Mouse (Mus musculus): ENCODE measurements at regions not wholly inside any gene's neighbourhood (a gene's known extent, or its start where the extent isn't known, plus 50 kb on each side); places are given as distances from the start of the nearest gene placed in this dataset.

DNA sequence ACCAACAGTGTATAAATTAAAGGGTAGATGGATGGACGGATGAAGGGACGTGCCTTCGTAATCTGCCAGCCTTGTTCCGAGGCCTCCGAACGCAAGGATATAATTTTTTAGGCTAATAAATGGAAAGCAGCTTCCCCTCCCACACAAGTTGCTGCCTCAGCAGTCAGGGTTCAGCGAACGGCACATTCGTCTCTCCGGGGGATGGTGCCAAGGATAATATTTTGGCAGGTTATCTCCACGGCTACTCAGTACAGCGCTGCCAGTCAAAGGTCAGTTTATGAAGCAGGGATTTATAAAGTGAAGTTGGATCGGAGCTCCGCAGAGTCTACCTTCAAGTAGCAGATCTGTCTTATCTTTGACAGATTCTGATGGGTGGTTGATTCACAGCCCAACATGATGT, 410.6 kb upstream of the Kcnab2 start:
- Histone ChIP-seq H3K27me3 (ENCODE audit: control insufficient read depth, insufficient read depth, low read length) (no peaks in the 10 kb centered on the region), H3K4me2 (ENCODE audit: low read depth, low read length) (no peak overlapping the region), H3K27ac (ENCODE audit: low read depth) (no peak overlapping the region), H3K36me3 (replicated peaks; ENCODE audit: control insufficient read depth, insufficient read depth, low read length) (no peaks in the 10 kb centered on the region), H3K4me3 (ENCODE audit: low read depth, low read length) (no peak overlapping the region), H3K9me3 (replicated peaks; ENCODE audit: control insufficient read depth, low read length) (no peaks in the 10 kb centered on the region), H3K4me1 (ENCODE audit: control insufficient read depth, insufficient read depth) (no peaks in the 10 kb centered on the region), H3K9ac (replicated peaks; ENCODE audit: low read depth, low read length) (no peak overlapping the region)
- 68% methylated on average over 14 of the region's 14 CpGs for whole genome bisulfite sequencing
- ATAC-seq (ENCODE audit: insufficient read depth, low read depth) (no peak), DNase-seq (ENCODE audit: low spot score) (no peak)
- no peak for TF ChIP-seq CTCF (IDR thresholded peaks at IDR 0.05; ENCODE audit: low read depth)
- no peak for TF ChIP-seq EP300 (IDR thresholded peaks at IDR 0.05; ENCODE audit: low read depth)

DNA sequence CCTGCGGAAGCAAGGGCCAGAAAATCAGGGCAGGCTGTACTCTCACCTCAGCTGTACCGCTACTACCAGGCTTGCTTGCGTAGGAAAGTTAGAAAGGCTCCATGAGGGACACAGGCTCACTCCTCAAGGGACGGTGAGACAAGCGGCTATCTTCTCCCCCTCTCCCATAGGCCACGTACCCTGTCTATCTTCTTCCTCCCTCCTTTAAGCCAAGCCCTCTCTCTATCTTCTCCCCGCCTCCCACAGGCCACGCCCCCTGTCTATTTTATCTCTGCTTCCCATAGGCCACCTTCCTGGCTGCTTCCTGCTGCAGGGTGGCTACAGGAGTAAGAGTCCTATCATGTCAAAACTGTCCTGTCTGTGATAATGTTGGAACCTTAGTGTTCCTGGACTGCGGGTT, 409.1 kb upstream of the Kcnab2 start:
- ATAC-seq (ENCODE audit: insufficient read depth, low read depth), result no peak
- Histone ChIP-seq H3K9ac (replicated peaks; ENCODE audit: low read depth, low read length) (no peak overlapping the region), H3K4me1 (ENCODE audit: control insufficient read depth, insufficient read depth) (no peaks in the 10 kb centered on the region), H3K4me2 (ENCODE audit: low read depth, low read length) (no peak overlapping the region), H3K27ac (ENCODE audit: low read depth) (no peak overlapping the region), H3K27me3 (ENCODE audit: control insufficient read depth, insufficient read depth, low read length) (no peaks in the 10 kb centered on the region), H3K36me3 (replicated peaks; ENCODE audit: control insufficient read depth, insufficient read depth, low read length) (no peaks in the 10 kb centered on the region), H3K4me3 (ENCODE audit: low read depth, low read length) (no peak overlapping the region), H3K9me3 (replicated peaks; ENCODE audit: control insufficient read depth, low read length) (no peaks in the 10 kb centered on the region)
- WGBS, result 57% methylated on average over 9 of the region's 9 CpGs
- TF ChIP-seq EP300 (IDR thresholded peaks at IDR 0.05; ENCODE audit: low read depth), result no peak
- no peak for TF ChIP-seq CTCF (IDR thresholded peaks at IDR 0.05; ENCODE audit: low read depth)
- DNase-seq (ENCODE audit: low spot score), result no peak

DNA sequence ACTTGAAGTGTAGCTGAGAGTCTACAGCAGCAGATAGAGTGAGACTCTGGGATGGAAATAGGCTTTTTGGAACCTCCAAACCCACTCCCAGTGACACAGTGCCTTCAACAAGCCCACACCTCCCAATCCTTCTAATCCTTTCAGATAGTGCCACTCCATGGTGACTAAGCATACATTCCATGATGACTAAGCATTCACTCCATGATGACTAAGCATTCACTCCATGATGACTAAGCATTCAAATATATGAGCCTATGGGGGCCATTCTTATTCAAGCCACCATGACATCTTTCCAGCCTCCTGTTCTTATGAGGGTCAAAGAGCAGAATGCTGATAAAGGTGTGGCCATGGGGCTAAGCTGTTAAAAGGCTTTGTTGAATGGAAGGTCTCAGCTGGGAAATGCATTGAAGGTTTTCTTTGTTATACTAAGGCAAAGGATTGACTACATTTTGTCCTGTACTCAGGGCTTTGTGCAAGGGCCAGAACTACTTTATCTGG, 403.8 kb upstream of the Kcnab2 start:
- Histone ChIP-seq H3K9me3 (replicated peaks; ENCODE audit: control insufficient read depth, low read length) (no peaks in the 10 kb centered on the region; the same call in 1 of the 2 replicates), H3K27me3 (ENCODE audit: control insufficient read depth, insufficient read depth, low read length) (no peaks in the 10 kb centered on the region), H3K27ac (ENCODE audit: low read depth) (no peak overlapping the region), H3K4me3 (ENCODE audit: low read depth, low read length) (no peak overlapping the region), H3K4me1 (ENCODE audit: control insufficient read depth, insufficient read depth) (no peaks in the 10 kb centered on the region), H3K4me2 (ENCODE audit: low read depth, low read length) (no peak overlapping the region), H3K9ac (replicated peaks; ENCODE audit: low read depth, low read length) (no peak overlapping the region), H3K36me3 (replicated peaks; ENCODE audit: control insufficient read depth, insufficient read depth, low read length) (no peaks in the 10 kb centered on the region)
- ATAC-seq (ENCODE audit: insufficient read depth, low read depth), result no peak
- TF ChIP-seq EP300 (IDR thresholded peaks at IDR 0.05; ENCODE audit: low read depth) (no peak), CTCF (IDR thresholded peaks at IDR 0.05; ENCODE audit: low read depth) (no peak)
- no peak for DNase-seq (ENCODE audit: low spot score)

DNA sequence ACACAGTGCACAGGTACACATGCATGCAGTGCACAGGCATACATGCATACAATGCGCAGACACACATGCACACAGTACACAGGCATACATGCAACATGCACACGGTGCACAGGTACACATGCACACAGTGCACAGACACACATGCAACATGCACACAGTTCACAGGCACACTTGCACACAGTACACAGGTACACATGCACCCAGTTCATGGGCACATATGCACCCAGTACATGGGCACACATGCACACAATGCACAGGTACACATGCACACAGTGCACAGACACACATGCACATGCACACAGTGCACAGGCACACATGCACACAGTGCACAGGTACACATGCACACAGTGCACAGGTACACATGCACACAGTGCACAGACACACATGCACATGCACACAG, 402.7 kb upstream of the Kcnab2 start:
- TF ChIP-seq EP300 (IDR thresholded peaks at IDR 0.05; ENCODE audit: low read depth) (no peak), CTCF (IDR thresholded peaks at IDR 0.05; ENCODE audit: low read depth) (no peak)
- WGBS, result 87% methylated on average over 2 of the region's 2 CpGs

DNA sequence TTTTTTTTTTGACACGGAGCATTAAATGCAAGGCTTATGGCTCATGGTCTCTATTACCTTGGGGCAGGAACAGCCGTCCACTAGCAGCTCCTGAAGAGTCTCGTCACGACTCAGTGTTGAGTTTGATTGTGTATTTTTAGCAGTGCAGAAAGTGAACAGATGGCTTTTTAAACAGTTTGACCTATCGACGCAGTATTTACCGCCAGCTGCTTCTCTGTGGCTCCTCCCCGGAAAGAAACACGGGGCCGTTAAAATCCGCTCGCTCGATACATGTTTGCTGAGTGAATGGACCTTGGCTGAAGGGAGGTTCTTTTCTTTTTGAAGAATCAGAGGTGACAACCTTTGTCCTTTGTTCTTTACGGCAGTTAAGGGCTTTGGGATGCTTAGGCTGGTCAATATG, 401.3 kb upstream of the Kcnab2 start:
- H3K36me3 ChIP-seq (replicated peaks; ENCODE audit: control insufficient read depth, insufficient read depth, low read length), result no peaks in the 10 kb centered on the region
- ATAC-seq (ENCODE audit: insufficient read depth, low read depth) (no peak), DNase-seq (ENCODE audit: low spot score) (no peak)
- no peak overlapping the region for H3K4me2 ChIP-seq (ENCODE audit: low read depth, low read length)
- no peaks in the 10 kb centered on the region for H3K27me3 ChIP-seq (ENCODE audit: control insufficient read depth, insufficient read depth, low read length)
- WGBS, result 50% methylated on average over 14 of the region's 14 CpGs
- H3K27ac ChIP-seq (ENCODE audit: low read depth), result no peak overlapping the region
- TF ChIP-seq EP300 (IDR thresholded peaks at IDR 0.05; ENCODE audit: low read depth), result no peak
- TF ChIP-seq CTCF (IDR thresholded peaks at IDR 0.05; ENCODE audit: low read depth), result no peak
- H3K9ac ChIP-seq (replicated peaks; ENCODE audit: low read depth, low read length), result no peak overlapping the region
- no peak overlapping the region for H3K4me3 ChIP-seq (ENCODE audit: low read depth, low read length)
- no peaks in the 10 kb centered on the region; the same call in 1 of the 2 replicates for H3K9me3 ChIP-seq (replicated peaks; ENCODE audit: control insufficient read depth, low read length)
- no peaks in the 10 kb centered on the region for H3K4me1 ChIP-seq (ENCODE audit: control insufficient read depth, insufficient read depth)

More for the DNA sequence above, 402.7 kb upstream of the Kcnab2 start:
- Histone ChIP-seq H3K27ac (ENCODE audit: low read depth) (no peak overlapping the region), H3K9me3 (replicated peaks; ENCODE audit: control insufficient read depth, low read length) (no peaks in the 10 kb centered on the region; the same call in 1 of the 2 replicates), H3K4me1 (ENCODE audit: control insufficient read depth, insufficient read depth) (no peaks in the 10 kb centered on the region), H3K4me3 (ENCODE audit: low read depth, low read length) (no peak overlapping the region), H3K36me3 (replicated peaks; ENCODE audit: control insufficient read depth, insufficient read depth, low read length) (no peaks in the 10 kb centered on the region), H3K9ac (replicated peaks; ENCODE audit: low read depth, low read length) (no peak overlapping the region), H3K27me3 (ENCODE audit: control insufficient read depth, insufficient read depth, low read length) (no peaks in the 10 kb centered on the region), H3K4me2 (ENCODE audit: low read depth, low read length) (no peak overlapping the region)
- DNase-seq (ENCODE audit: low spot score), result no peak
- no peak for ATAC-seq (ENCODE audit: insufficient read depth, low read depth)

DNA sequence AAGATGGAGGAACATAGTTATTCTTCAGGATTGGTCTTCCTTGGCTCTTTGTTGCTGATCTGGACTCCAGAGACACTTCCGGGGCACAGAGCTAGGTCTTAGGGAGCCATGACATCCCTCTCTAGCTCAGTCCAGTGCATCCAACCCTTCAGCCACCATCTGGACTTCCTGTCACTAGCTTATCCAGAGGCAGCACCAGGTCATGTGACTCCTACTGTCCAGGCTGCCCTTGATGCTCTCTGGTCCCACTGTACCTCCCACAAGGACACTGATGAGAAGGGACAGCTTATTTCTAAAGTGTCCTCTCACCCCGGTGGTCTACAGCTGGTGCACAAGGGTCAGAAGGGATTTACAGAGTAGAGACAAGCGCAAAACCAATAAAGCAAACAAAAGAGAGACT, 400.7 kb upstream of the Kcnab2 start:
- ATAC-seq (ENCODE audit: insufficient read depth, low read depth), result no peak
- no peak for DNase-seq (ENCODE audit: low spot score)
- H3K27me3 ChIP-seq (ENCODE audit: control insufficient read depth, insufficient read depth, low read length), result no peaks in the 10 kb centered on the region
- no peaks in the 10 kb centered on the region for H3K36me3 ChIP-seq (replicated peaks; ENCODE audit: control insufficient read depth, insufficient read depth, low read length)
- no peak overlapping the region for H3K4me2 ChIP-seq (ENCODE audit: low read depth, low read length)
- no peaks in the 10 kb centered on the region; the same call in 1 of the 2 replicates for H3K9me3 ChIP-seq (replicated peaks; ENCODE audit: control insufficient read depth, low read length)
- no peak overlapping the region for H3K4me3 ChIP-seq (ENCODE audit: low read depth, low read length)
- TF ChIP-seq CTCF (IDR thresholded peaks at IDR 0.05; ENCODE audit: low read depth) (no peak), EP300 (IDR thresholded peaks at IDR 0.05; ENCODE audit: low read depth) (no peak)
- no peak overlapping the region for H3K9ac ChIP-seq (replicated peaks; ENCODE audit: low read depth, low read length)
- WGBS, result 71% methylated on average over 3 of the region's 3 CpGs
- H3K4me1 ChIP-seq (ENCODE audit: control insufficient read depth, insufficient read depth), result no peaks in the 10 kb centered on the region
- no peak overlapping the region for H3K27ac ChIP-seq (ENCODE audit: low read depth)

All from heart, postnatal 0 days (tissue).